Mouse (Mus musculus) heart, embryonic 11.5 days (tissue): ENCODE measurements at regions not wholly inside any gene's neighbourhood (a gene's known extent, or its start where the extent isn't known, plus 50 kb on each side); places are given as distances from the start of the nearest gene placed in this dataset.

Experiments used
- ATAC-seq: fragments of 200-750 bp; cut with Nextera tagmentation; replicated peaks from 2 replicates; pipeline ENCODE4 v1.8.0; 2017; ENCODE audit warnings: moderate library complexity; ENCODE audit not compliant: insufficient number of reproducible peaks, low FRiP score, low TSS enrichment
- H3K27ac ChIP-seq: fragments of 300-500 bp; sonication (generic); 2 replicates; pipeline ENCODE4 v1.5.1; 2014; ENCODE audit warnings: mild to moderate bottlenecking, low read depth, low read length
- H3K27me3 ChIP-seq: fragments of 300-500 bp; sonication (generic); 2 replicates; pipeline ENCODE4 v1.6.1; 2014; ENCODE audit warnings: mild to moderate bottlenecking, low read length, mixed read lengths; ENCODE audit not compliant: control insufficient read depth, insufficient read depth
- H3K36me3 ChIP-seq: fragments of 300-500 bp; sonication (generic); 2 replicates; pipeline ENCODE4 v1.6.1; 2014; ENCODE audit warnings: mild to moderate bottlenecking, low read length, moderate library complexity, mixed read lengths; ENCODE audit not compliant: control insufficient read depth, insufficient read depth
- H3K4me1 ChIP-seq: fragments of 300-500 bp; sonication (generic); 2 replicates; pipeline ENCODE4 v1.6.1; 2014; ENCODE audit warnings: low read length; ENCODE audit not compliant: control insufficient read depth, insufficient read depth
- H3K4me2 ChIP-seq: fragments of 300-500 bp; sonication (generic); 2 replicates; pipeline ENCODE4 v1.6.1; 2014; ENCODE audit warnings: mild to moderate bottlenecking, moderate library complexity
- H3K4me3 ChIP-seq: fragments of 300-500 bp; sonication (generic); 2 replicates; pipeline ENCODE4 v1.5.1; 2014; ENCODE audit warnings: low read depth, low read length
- H3K9ac ChIP-seq: fragments of 300-500 bp; sonication (generic); 2 replicates; pipeline ENCODE4 v1.6.1; 2014; ENCODE audit warnings: mild to moderate bottlenecking, low read depth, low read length, moderate library complexity
- H3K9me3 ChIP-seq: fragments of 300-500 bp; sonication (generic); replicated peaks from 2 replicates; pipeline ENCODE4 v1.6.1; 2016; ENCODE audit warnings: low read length; ENCODE audit not compliant: control insufficient read depth
- WGBS: fragments of 180-500 bp; shearing (Covaris S2); extraction: QIAGEN DNeasy Blood & Tissue Kit; methylation state at CpG from one replicate; pipeline ENCODE4 v1.1.7; 2014; ENCODE audit not compliant: insufficient replicate concordance; 5-methylcytosine and 5-hydroxymethylcytosine counted together

- 42% methylated on average over 4 of the region's 4 CpGs for WGBS
- Histone ChIP-seq H3K9me3 (no peaks in the 10 kb centered on the region), H3K4me1 (peaks cover 31% of the 10 kb centered on the region), H3K36me3 (no peaks in the 10 kb centered on the region), H3K9ac (no peak overlapping the region), H3K27ac (no peak overlapping the region), H3K4me2 (no peak overlapping the region), H3K27me3 (no peaks in the 10 kb centered on the region), H3K4me3 (no peak overlapping the region)
- no peak for ATAC-seq
Measured at GRCm38 (mm10) chr12:109516961-109517360, 64.3 kb downstream of the Dlk1 start.

- WGBS: 76% methylated on average over 9 of the region's 9 CpGs
- Histone ChIP-seq H3K4me1 (peaks cover 38% of the 10 kb centered on the region), H3K36me3 (no peaks in the 10 kb centered on the region), H3K27me3 (no peaks in the 10 kb centered on the region), H3K27ac (no peak overlapping the region), H3K9ac (no peak overlapping the region), H3K4me2 (no peak overlapping the region), H3K9me3 (no peaks in the 10 kb centered on the region), H3K4me3 (no peak overlapping the region)
- ATAC-seq: no peak
Measured at GRCm38 (mm10) chr12:109514292-109514818, 61.7 kb downstream of the Dlk1 start.
